Mouse (Mus musculus): Measurements from ENCODE around the gene Jmjd1c. TPM values are rescaled to one million over a fixed set of nuclear protein-coding genes. Genes with fewer than 3 reads are reported as not detected.

Gene Jmjd1c
- polyA plus RNA-seq, 1 experiment: 6.2 TPM

- Histone ChIP-seq H3K79me3 (ENCODE audit: low read depth) (no peaks in the 10 kb centered on the region), H3K27me3 (ENCODE audit: control insufficient read depth, insufficient read depth, insufficient read length) (no peaks in the 10 kb centered on the region), H3K4me3 (ENCODE audit: insufficient read depth, poor library complexity, severe bottlenecking) (no peak overlapping the region), H3ac (ENCODE audit: control insufficient read depth, insufficient read length, low read depth) (no peak overlapping the region), H3K36me3 (ENCODE audit: control insufficient read depth, insufficient read depth) (no peaks in the 10 kb centered on the region), H3K79me2 (ENCODE audit: control insufficient read depth, insufficient read depth) (no peaks in the 10 kb centered on the region)
- TF ChIP-seq USF1 (IDR thresholded peaks at IDR 0.05; ENCODE audit: low read depth) (no peak), MYOD1 (IDR thresholded peaks at IDR 0.05; ENCODE audit: control insufficient read depth, insufficient read length, low read depth) (no peak), CTCF (IDR thresholded peaks at IDR 0.05; ENCODE audit: control insufficient read depth, insufficient read depth, insufficient read length) (no peak), MYOG (IDR thresholded peaks at IDR 0.05; ENCODE audit: control insufficient read depth, extremely low read depth, insufficient read length) (no peak), MAX (IDR thresholded peaks at IDR 0.05) (no peak)
Measured at GRCm38 (mm10) chr10:67291087-67291486, 195.2 kb downstream of the Jmjd1c start.

GRCm38 (mm10) chr10:67295331-67295730 lies 199.4 kb downstream of the Jmjd1c start:
- no peaks in the 10 kb centered on the region for H3K79me3 ChIP-seq (ENCODE audit: low read depth)
- H3ac ChIP-seq (ENCODE audit: control insufficient read depth, insufficient read length, low read depth): no peak overlapping the region
- no peaks in the 10 kb centered on the region for H3K79me2 ChIP-seq (ENCODE audit: control insufficient read depth, insufficient read depth)
- H3K27me3 ChIP-seq (ENCODE audit: control insufficient read depth, insufficient read depth, insufficient read length): no peaks in the 10 kb centered on the region
- no peak overlapping the region for H3K4me3 ChIP-seq (ENCODE audit: insufficient read depth, poor library complexity, severe bottlenecking)
- no peaks in the 10 kb centered on the region for H3K36me3 ChIP-seq (ENCODE audit: control insufficient read depth, insufficient read depth)
- TF ChIP-seq FOSL1 (IDR thresholded peaks at IDR 0.05; ENCODE audit: insufficient read depth, low read length, poor library complexity, severe bottlenecking) (no peak), MYOD1 (IDR thresholded peaks at IDR 0.05; ENCODE audit: control insufficient read depth, insufficient read length, low read depth) (no peak), USF1 (IDR thresholded peaks at IDR 0.05; ENCODE audit: low read depth) (no peak), CTCF (IDR thresholded peaks at IDR 0.05; ENCODE audit: control insufficient read depth, insufficient read depth, insufficient read length) (no peak)

GRCm38 (mm10) chr10:67295938-67296466 lies 200.1 kb downstream of the Jmjd1c start:
- Histone ChIP-seq H3K79me2 (ENCODE audit: control insufficient read depth, insufficient read depth) (no peaks in the 10 kb centered on the region), H3K36me3 (ENCODE audit: control insufficient read depth, insufficient read depth) (no peaks in the 10 kb centered on the region), H3ac (ENCODE audit: control insufficient read depth, insufficient read length, low read depth) (no peak overlapping the region), H3K79me3 (ENCODE audit: low read depth) (no peaks in the 10 kb centered on the region), H3K4me3 (ENCODE audit: insufficient read depth, poor library complexity, severe bottlenecking) (no peak overlapping the region), H3K27me3 (ENCODE audit: control insufficient read depth, insufficient read depth, insufficient read length) (no peaks in the 10 kb centered on the region)
- TF ChIP-seq MAX (IDR thresholded peaks at IDR 0.05) (no peak), CEBPB (IDR thresholded peaks at IDR 0.05; ENCODE audit: low read depth) (no peak)

GRCm38 (mm10) chr10:67296482-67297152 lies 200.7 kb downstream of the Jmjd1c start:
- no peaks in the 10 kb centered on the region for H3K79me2 ChIP-seq (ENCODE audit: control insufficient read depth, insufficient read depth)
- TF ChIP-seq CEBPB (IDR thresholded peaks at IDR 0.05; ENCODE audit: low read depth) (no peak), MYOD1 (IDR thresholded peaks at IDR 0.05; ENCODE audit: control insufficient read depth, insufficient read length, low read depth) (no peak), MYOG (IDR thresholded peaks at IDR 0.05; ENCODE audit: control insufficient read depth, extremely low read depth, insufficient read length) (no peak), FOSL1 (IDR thresholded peaks at IDR 0.05; ENCODE audit: insufficient read depth, low read length, poor library complexity, severe bottlenecking) (no peak), USF1 (IDR thresholded peaks at IDR 0.05; ENCODE audit: low read depth) (no peak), MAX (IDR thresholded peaks at IDR 0.05) (no peak), CTCF (IDR thresholded peaks at IDR 0.05; ENCODE audit: control insufficient read depth, insufficient read depth, insufficient read length) (no peak)
- no peaks in the 10 kb centered on the region for H3K36me3 ChIP-seq (ENCODE audit: control insufficient read depth, insufficient read depth)
- no peaks in the 10 kb centered on the region for H3K27me3 ChIP-seq (ENCODE audit: control insufficient read depth, insufficient read depth, insufficient read length)
- H3K79me3 ChIP-seq (ENCODE audit: low read depth): no peaks in the 10 kb centered on the region
- H3K4me3 ChIP-seq (ENCODE audit: insufficient read depth, poor library complexity, severe bottlenecking): no peak overlapping the region
- no peak overlapping the region for H3ac ChIP-seq (ENCODE audit: control insufficient read depth, insufficient read length, low read depth)

- Histone ChIP-seq H3K79me2 (ENCODE audit: control insufficient read depth, insufficient read depth) (no peaks in the 10 kb centered on the region), H3K4me3 (ENCODE audit: insufficient read depth, poor library complexity, severe bottlenecking) (no peak overlapping the region)
Measured at GRCm38 (mm10) chr10:67297175-67297855, 201.4 kb downstream of the Jmjd1c start.

More at GRCm38 (mm10) chr10:67297175-67297855, 201.4 kb downstream of the Jmjd1c start:
- TF ChIP-seq CEBPB (IDR thresholded peaks at IDR 0.05; ENCODE audit: low read depth): no peak
- no peak for TF ChIP-seq MYOD1 (IDR thresholded peaks at IDR 0.05; ENCODE audit: control insufficient read depth, insufficient read length, low read depth)
- no peak for TF ChIP-seq FOSL1 (IDR thresholded peaks at IDR 0.05; ENCODE audit: insufficient read depth, low read length, poor library complexity, severe bottlenecking)
- TF ChIP-seq CTCF (IDR thresholded peaks at IDR 0.05; ENCODE audit: control insufficient read depth, insufficient read depth, insufficient read length): no peak
- TF ChIP-seq USF1 (IDR thresholded peaks at IDR 0.05; ENCODE audit: low read depth): peak; percentile 89
- TF ChIP-seq MYOG (IDR thresholded peaks at IDR 0.05; ENCODE audit: control insufficient read depth, extremely low read depth, insufficient read length): no peak
- TF ChIP-seq MAX (IDR thresholded peaks at IDR 0.05): no peak
- no peaks in the 10 kb centered on the region for H3K79me3 ChIP-seq (ENCODE audit: low read depth)
- no peaks in the 10 kb centered on the region for H3K36me3 ChIP-seq (ENCODE audit: control insufficient read depth, insufficient read depth)
- no peak overlapping the region for H3ac ChIP-seq (ENCODE audit: control insufficient read depth, insufficient read length, low read depth)
- no peaks in the 10 kb centered on the region for H3K27me3 ChIP-seq (ENCODE audit: control insufficient read depth, insufficient read depth, insufficient read length)
